Mouse (Mus musculus) embryonic fibroblast, embryonic 13.5 days (primary cell): Measurements from ENCODE around the gene Cit. TPM values are rescaled to one million over a fixed set of nuclear protein-coding genes. Genes with fewer than 3 reads are reported as not detected.

Experiments used
- H3K27ac ChIP-seq: 2 replicates; pipeline ENCODE4 v1.5.1; 2012; ENCODE audit warnings: low read length, control low read depth, inconsistent platforms; ENCODE audit not compliant: insufficient read depth
- H3K4me1 ChIP-seq: 2 replicates; pipeline ENCODE4 v1.6.1; 2011; ENCODE audit warnings: low read length; ENCODE audit not compliant: control insufficient read depth, insufficient read depth
- H3K4me3 ChIP-seq: 2 replicates; pipeline ENCODE4 v1.5.1; 2011; ENCODE audit warnings: mild to moderate bottlenecking, control low read depth, low read length; ENCODE audit not compliant: insufficient read depth
- CTCF ChIP-seq: IDR thresholded peaks from 2 replicates; pipeline ENCODE4 v1.5.1; 2011; ENCODE audit warnings: mild to moderate bottlenecking, control low read depth, low read length, moderate library complexity, borderline replicate concordance; ENCODE audit not compliant: insufficient read depth
- POLR2A ChIP-seq: IDR thresholded peaks from 2 replicates; pipeline ENCODE4 v1.6.1; 2011; ENCODE audit warnings: low read depth, mild to moderate bottlenecking, control low read depth, low read length, moderate library complexity
- polyA plus RNA-seq: library from polyadenylated mRNA; stranded (reverse); fragments of >200 nt; gene quantifications from 2 replicates; pipeline ENCODE4 v1.2.4, GENCODE M21; 2011; ENCODE audit warnings: low read depth; ENCODE audit not compliant: missing spikeins, insufficient read length

The Cit gene
- polyA plus RNA-seq, 1 experiment: 14.3 TPM

DNA sequence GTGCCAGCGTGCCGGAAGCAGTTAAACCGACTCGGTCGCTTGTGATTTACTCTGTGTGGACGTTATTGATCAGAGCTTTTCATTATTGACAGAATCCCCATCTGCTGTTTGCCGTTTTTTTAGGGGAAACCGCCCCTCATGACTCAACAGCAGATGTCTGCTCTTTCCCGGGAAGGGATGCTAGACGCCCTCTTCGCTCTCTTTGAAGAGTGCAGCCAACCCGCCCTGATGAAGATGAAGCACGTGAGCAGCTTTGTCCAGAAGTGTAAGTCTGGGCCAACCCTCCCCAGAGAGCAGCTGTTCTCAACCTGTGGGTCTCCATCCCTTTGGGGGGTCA, 5.9 kb downstream of the Cit start:
- Histone ChIP-seq H3K27ac (no peak overlapping the region), H3K4me1 (peaks cover 6% of the 10 kb centered on the region), H3K4me3 (no peak overlapping the region)

DNA sequence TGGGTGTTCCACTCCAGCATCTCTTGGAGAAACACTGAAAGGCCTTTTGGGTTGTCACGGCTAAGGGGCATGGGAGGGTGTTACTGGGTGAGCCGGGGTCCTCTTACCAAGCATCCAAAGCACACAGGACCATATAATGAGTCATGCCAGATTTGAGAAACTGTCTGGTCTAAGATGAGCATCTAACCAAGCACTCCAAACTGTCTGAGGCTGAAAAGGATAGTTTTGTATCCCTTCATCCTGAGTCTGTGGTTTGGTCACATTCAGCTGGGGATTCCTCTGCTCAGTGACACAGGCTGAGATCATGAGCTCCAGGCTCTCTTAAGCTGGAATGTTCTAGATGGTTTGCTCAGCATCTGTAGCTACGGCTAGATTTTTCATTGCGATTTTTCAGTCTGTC, 7.4 kb downstream of the Cit start:
- TF ChIP-seq CTCF (no peak), POLR2A (no peak)
- Histone ChIP-seq H3K27ac (peak overlapping the region; percentile 78), H3K4me3 (no peak overlapping the region), H3K4me1 (peaks cover 5% of the 10 kb centered on the region)

More for the DNA sequence above, 5.9 kb downstream of the Cit start:
- TF ChIP-seq CTCF: no peak
- no peak for TF ChIP-seq POLR2A

GRCm38 (mm10) chr5:115853691-115854090, 8.6 kb downstream of the Cit start:
- Histone ChIP-seq H3K4me3 (no peak overlapping the region), H3K4me1 (peaks cover 5% of the 10 kb centered on the region), H3K27ac (no peak overlapping the region)
- TF ChIP-seq CTCF (no peak), POLR2A (no peak)

- TF ChIP-seq POLR2A: no peak
- no peak for TF ChIP-seq CTCF
- Histone ChIP-seq H3K4me1 (peaks cover 8% of the 10 kb centered on the region), H3K4me3 (no peak overlapping the region), H3K27ac (no peak overlapping the region)
These were observed 9.3 kb downstream of the Cit start for GRCm38 (mm10) chr5:115854370-115854769.

DNA sequence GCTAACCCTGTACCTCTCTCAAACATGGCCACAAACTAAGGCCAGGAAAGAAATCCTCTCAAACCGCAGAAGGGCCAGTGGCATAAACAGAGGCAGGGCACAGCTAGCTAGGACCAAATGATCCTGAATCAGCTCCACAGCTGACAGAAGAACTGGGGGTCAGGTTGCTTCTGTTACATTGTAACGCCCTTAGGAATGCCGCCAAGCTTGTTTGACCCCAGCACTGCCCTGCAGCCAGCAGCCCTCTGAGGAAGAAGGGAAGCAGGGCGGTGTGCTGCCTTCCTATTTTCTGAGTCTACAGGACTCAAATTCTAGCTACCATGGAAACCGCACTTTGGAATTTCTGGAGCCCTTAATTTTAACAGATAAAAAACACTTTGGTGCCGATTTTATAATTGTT, 13.6 kb downstream of the Cit start:
- Histone ChIP-seq H3K27ac (no peak overlapping the region), H3K4me3 (no peak overlapping the region), H3K4me1 (0 out of 2 replicates have a peak, but pooled peaks cover 3% of the 10 kb centered on the region)
- TF ChIP-seq POLR2A: no peak
- TF ChIP-seq CTCF: no peak

GRCm38 (mm10) chr5:115859461-115859860, 14.4 kb downstream of the Cit start:
- TF ChIP-seq POLR2A (no peak), CTCF (no peak)
- Histone ChIP-seq H3K4me3 (no peak overlapping the region), H3K27ac (peak overlapping the region; percentile 15; the same call in 1 of the 2 replicates)

GRCm38 (mm10) chr5:115861991-115862390, 16.9 kb downstream of the Cit start:
- Histone ChIP-seq H3K27ac (no peak overlapping the region), H3K4me3 (no peak overlapping the region), H3K4me1 (0 out of 2 replicates have a peak, but pooled peaks cover 3% of the 10 kb centered on the region)
- no peak for TF ChIP-seq POLR2A
- no peak for TF ChIP-seq CTCF

More at GRCm38 (mm10) chr5:115859461-115859860, 14.4 kb downstream of the Cit start:
- 0 out of 2 replicates have a peak, but pooled peaks cover 3% of the 10 kb centered on the region for H3K4me1 ChIP-seq

- no peak for TF ChIP-seq CTCF
- TF ChIP-seq POLR2A: no peak
- no peak overlapping the region for H3K4me3 ChIP-seq
- no peak overlapping the region for H3K27ac ChIP-seq
- H3K4me1 ChIP-seq: 0 out of 2 replicates have a peak, but pooled peaks cover 3% of the 10 kb centered on the region
These were observed 17.4 kb downstream of the Cit start for GRCm38 (mm10) chr5:115862439-115862838.

- no peak for TF ChIP-seq CTCF
- no peak for TF ChIP-seq POLR2A
- H3K4me3 ChIP-seq: no peak overlapping the region
- no peak overlapping the region for H3K27ac ChIP-seq
- H3K4me1 ChIP-seq: no peaks in the 10 kb centered on the region
These were observed 21.2 kb downstream of the Cit start for GRCm38 (mm10) chr5:115866296-115866695.

DNA sequence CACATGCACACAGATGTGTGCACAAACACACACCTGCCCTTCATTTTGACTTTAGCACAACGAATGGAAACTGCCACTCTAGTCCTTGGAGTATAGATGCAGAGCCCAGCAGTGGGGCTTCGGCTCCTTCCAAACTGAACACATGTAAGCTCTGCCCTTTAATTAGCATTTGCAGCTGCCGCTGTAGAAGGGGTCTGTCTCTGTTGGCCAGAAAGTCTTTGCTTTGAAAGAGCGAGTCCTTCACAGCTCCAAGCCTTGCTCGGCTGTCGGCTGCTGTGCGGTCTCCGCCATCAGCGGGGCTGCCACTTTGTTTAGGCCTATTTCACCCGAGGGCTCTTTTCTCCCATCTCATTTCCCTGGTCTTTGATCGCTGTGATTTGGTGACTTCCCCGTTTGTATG, 23.5 kb downstream of the Cit start:
- no peaks in the 10 kb centered on the region for H3K4me1 ChIP-seq
- no peak overlapping the region for H3K4me3 ChIP-seq
- no peak overlapping the region for H3K27ac ChIP-seq
- TF ChIP-seq POLR2A: no peak
- no peak for TF ChIP-seq CTCF

GRCm38 (mm10) chr5:115869198-115869597, 24.1 kb downstream of the Cit start:
- no peak for TF ChIP-seq POLR2A
- no peak for TF ChIP-seq CTCF
- H3K27ac ChIP-seq: no peak overlapping the region
- H3K4me1 ChIP-seq: no peaks in the 10 kb centered on the region
- no peak overlapping the region for H3K4me3 ChIP-seq
